Mouse (Mus musculus) midbrain, embryonic 11.5 days (tissue): Measurements from ENCODE around the gene Mtg2. TPM values are rescaled to one million over a fixed set of nuclear protein-coding genes. Genes with fewer than 3 reads are reported as not detected.

Source experiments
- ATAC-seq: fragments of 200-750 bp; cut with Nextera tagmentation; 2 replicates; pipeline ENCODE4 v1.8.0; 2017; ENCODE audit warnings: moderate TSS enrichment, moderate library complexity; ENCODE audit not compliant: low FRiP score
- DNase-seq: peaks from one replicate; pipeline ENCODE4 v3.0.0; 2015; ENCODE audit warnings: low spot score; ENCODE audit errors: missing footprints
- H3K27ac ChIP-seq: fragments of 300-500 bp; sonication (generic); 2 replicates; pipeline ENCODE4 v1.5.1; 2014; ENCODE audit warnings: low read depth, low read length
- H3K27me3 ChIP-seq: fragments of 300-500 bp; sonication (generic); 2 replicates; pipeline ENCODE4 v1.6.1; 2014; ENCODE audit warnings: mild to moderate bottlenecking, low read length, moderate library complexity, mixed read lengths; ENCODE audit not compliant: control insufficient read depth, insufficient read depth
- H3K36me3 ChIP-seq: fragments of 300-500 bp; sonication (generic); 2 replicates; pipeline ENCODE4 v1.6.1; 2014; ENCODE audit warnings: mild to moderate bottlenecking, low read length, moderate library complexity, mixed read lengths; ENCODE audit not compliant: control insufficient read depth, insufficient read depth
- H3K4me1 ChIP-seq: fragments of 300-500 bp; sonication (generic); 2 replicates; pipeline ENCODE4 v1.6.1; 2014; ENCODE audit warnings: low read length; ENCODE audit not compliant: control insufficient read depth, insufficient read depth
- H3K4me2 ChIP-seq: fragments of 300-500 bp; sonication (generic); 2 replicates; pipeline ENCODE4 v1.6.1; 2014; ENCODE audit warnings: mild to moderate bottlenecking, moderate library complexity
- H3K4me3 ChIP-seq: fragments of 300-500 bp; sonication (generic); 2 replicates; pipeline ENCODE4 v1.5.1; 2014; ENCODE audit warnings: low read depth, low read length
- H3K9ac ChIP-seq: fragments of 300-500 bp; sonication (generic); 2 replicates; pipeline ENCODE4 v1.6.1; 2014; ENCODE audit warnings: low read length
- H3K9me3 ChIP-seq: fragments of 300-500 bp; sonication (generic); 2 replicates; pipeline ENCODE4 v1.6.1; 2016; ENCODE audit warnings: low read length; ENCODE audit not compliant: control insufficient read depth
- WGBS: fragments of 180-500 bp; shearing (Covaris S2); extraction: QIAGEN DNeasy Blood & Tissue Kit; methylation state at CpG from one replicate; pipeline ENCODE4 v1.1.7; 2014; 5-methylcytosine and 5-hydroxymethylcytosine counted together
- polyA plus RNA-seq: library from polyadenylated mRNA; unstranded; fragments of >200 nt; fragmentation: Nextera tagmentation; extraction: Ambion mirVana; gene quantifications from 2 replicates; pipeline ENCODE4 v1.2.1, GENCODE M21; 2014

Mtg2 gene
- polyA plus RNA-seq, 1 experiment from 2014 or later: 30.3 TPM

GRCm38 (mm10) chr2:180032925-180033324, 37.5 kb upstream of the Mtg2 start:
- 89% methylated on average over 3 of the region's 3 CpGs for WGBS
- peaks cover 70% of the 10 kb centered on the region for H3K36me3 ChIP-seq
- ATAC-seq: no peak

GRCm38 (mm10) chr2:180033956-180034355, 36.4 kb upstream of the Mtg2 start:
- Histone ChIP-seq H3K27me3 (no peaks in the 10 kb centered on the region), H3K9me3 (no peaks in the 10 kb centered on the region), H3K4me1 (no peaks in the 10 kb centered on the region), H3K4me3 (no peak overlapping the region), H3K9ac (no peak overlapping the region), H3K27ac (no peak overlapping the region), H3K36me3 (peaks cover 68% of the 10 kb centered on the region), H3K4me2 (no peak overlapping the region)
- DNase-seq: no peak
- WGBS: 74% methylated on average over 3 of the region's 3 CpGs
- no peak for ATAC-seq

More at GRCm38 (mm10) chr2:180032925-180033324, 37.5 kb upstream of the Mtg2 start:
- no peak overlapping the region for H3K4me3 ChIP-seq
- no peak overlapping the region for H3K4me2 ChIP-seq
- H3K9me3 ChIP-seq: no peaks in the 10 kb centered on the region
- DNase-seq: no peak
- no peaks in the 10 kb centered on the region for H3K27me3 ChIP-seq
- H3K27ac ChIP-seq: no peak overlapping the region
- no peak overlapping the region for H3K9ac ChIP-seq
- peaks cover under 1% of the 10 kb centered on the region for H3K4me1 ChIP-seq

GRCm38 (mm10) chr2:180034753-180035152, 35.6 kb upstream of the Mtg2 start:
- Histone ChIP-seq H3K27ac (no peak overlapping the region), H3K4me2 (no peak overlapping the region), H3K4me1 (no peaks in the 10 kb centered on the region; the same call in 1 of the 2 replicates), H3K36me3 (peaks cover 64% of the 10 kb centered on the region), H3K9me3 (no peaks in the 10 kb centered on the region), H3K27me3 (no peaks in the 10 kb centered on the region), H3K9ac (no peak overlapping the region), H3K4me3 (no peak overlapping the region)
- DNase-seq: no peak
- WGBS: 84% methylated on average over 5 of the region's 5 CpGs
- ATAC-seq: no peak

- DNase-seq (no peak), ATAC-seq (no peak)
- 73% methylated on average over 6 of the region's 6 CpGs for WGBS
- H3K4me3 ChIP-seq: no peak overlapping the region
- H3K9me3 ChIP-seq: no peaks in the 10 kb centered on the region
- H3K27me3 ChIP-seq: no peaks in the 10 kb centered on the region
- peaks cover 20% of the 10 kb centered on the region for H3K4me1 ChIP-seq
- H3K4me2 ChIP-seq: peak overlapping the region; percentile 0; the same call in 1 of the 2 replicates
- H3K9ac ChIP-seq: no peak overlapping the region
- H3K36me3 ChIP-seq: peaks cover 27% of the 10 kb centered on the region
- no peak overlapping the region for H3K27ac ChIP-seq
These were observed 30.0 kb upstream of the Mtg2 start for GRCm38 (mm10) chr2:180040406-180040805.

- DNase-seq: peak; percentile 93
- no peaks in the 10 kb centered on the region for H3K27me3 ChIP-seq
- peak; percentile 59 for ATAC-seq
- peaks cover 20% of the 10 kb centered on the region for H3K4me1 ChIP-seq
- H3K9ac ChIP-seq: peak overlapping the region; percentile 80
- H3K4me3 ChIP-seq: peak overlapping the region; percentile 98
- under 1% methylated on average over 61 of the region's 66 CpGs for WGBS
- peak overlapping the region; percentile 90 for H3K27ac ChIP-seq
- H3K9me3 ChIP-seq: no peaks in the 10 kb centered on the region
- H3K36me3 ChIP-seq: peaks cover 16% of the 10 kb centered on the region
- peak overlapping the region; percentile 81 for H3K4me2 ChIP-seq
These were observed 28.7 kb upstream of the Mtg2 start for GRCm38 (mm10) chr2:180041577-180042255.

GRCm38 (mm10) chr2:180042256-180042857, 28.0 kb upstream of the Mtg2 start, which contains the start of the genes Psma7 and Ss18l1:
Psma7 (minus strand) TSS chr2:180042433.
Ss18l1 (plus strand) TSS chr2:180042509.
- Histone ChIP-seq H3K27me3 (no peaks in the 10 kb centered on the region), H3K4me3 (peak within 1 kb of the TSS; percentile 98), H3K36me3 (peaks cover 11% of the 10 kb centered on the region), H3K9ac (peak within 1 kb of the TSS; percentile 80), H3K4me1 (peaks cover 20% of the 10 kb centered on the region), H3K9me3 (no peaks in the 10 kb centered on the region), H3K27ac (peak within 1 kb of the TSS; percentile 90), H3K4me2 (peak within 1 kb of the TSS; percentile 81)
- under 1% methylated on average over 75 of the region's 78 CpGs for WGBS
- ATAC-seq (peak; percentile 94), DNase-seq (peak; percentile 99)

GRCm38 (mm10) chr2:180042858-180043515, 27.4 kb upstream of the Mtg2 start:
- Histone ChIP-seq H3K36me3 (peaks cover 8% of the 10 kb centered on the region), H3K4me1 (peaks cover 20% of the 10 kb centered on the region), H3K9me3 (no peaks in the 10 kb centered on the region), H3K4me2 (peak overlapping the region; percentile 81), H3K9ac (peak overlapping the region; percentile 80), H3K4me3 (peak overlapping the region; percentile 98), H3K27ac (peak overlapping the region; percentile 90), H3K27me3 (no peaks in the 10 kb centered on the region)
- WGBS: under 1% methylated on average over 50 of the region's 66 CpGs
- ATAC-seq (peak; percentile 60), DNase-seq (peak; percentile 96)

GRCm38 (mm10) chr2:180045283-180045682, 25.1 kb upstream of the Mtg2 start:
- no peaks in the 10 kb centered on the region for H3K9me3 ChIP-seq
- no peak overlapping the region for H3K27ac ChIP-seq
- peaks cover 19% of the 10 kb centered on the region for H3K4me1 ChIP-seq
- ATAC-seq (no peak), DNase-seq (no peak)
- no peak overlapping the region for H3K4me3 ChIP-seq
- H3K4me2 ChIP-seq: no peak overlapping the region
- no peaks in the 10 kb centered on the region for H3K27me3 ChIP-seq
- H3K36me3 ChIP-seq: no peaks in the 10 kb centered on the region
- H3K9ac ChIP-seq: no peak overlapping the region
- WGBS: 64% methylated on average over 4 of the region's 4 CpGs

GRCm38 (mm10) chr2:180047580-180047979, 22.8 kb upstream of the Mtg2 start:
- H3K27me3 ChIP-seq: no peaks in the 10 kb centered on the region
- H3K27ac ChIP-seq: no peak overlapping the region
- H3K4me2 ChIP-seq: no peak overlapping the region
- H3K4me3 ChIP-seq: no peak overlapping the region
- DNase-seq (no peak), ATAC-seq (no peak)
- no peaks in the 10 kb centered on the region for H3K9me3 ChIP-seq
- H3K36me3 ChIP-seq: no peaks in the 10 kb centered on the region
- no peak overlapping the region for H3K9ac ChIP-seq
- H3K4me1 ChIP-seq: peaks cover 8% of the 10 kb centered on the region
- WGBS: 87% methylated on average over 3 of the region's 3 CpGs
